Mouse (Mus musculus) brain, embryonic 14.5 days (tissue): ENCODE results near the gene Zc3h13.

Source experiments
- CTCF ChIP-seq: fragments of 200-500 bp; IDR thresholded peaks from 2 replicates; pipeline ENCODE4 v1.5.1; 2012; ENCODE audit warnings: inconsistent platforms, mild to moderate bottlenecking, moderate library complexity, borderline replicate concordance; ENCODE audit not compliant: insufficient read depth, insufficient read length; ENCODE audit errors: extremely low read depth
- POLR2A ChIP-seq: fragments of 200-500 bp; IDR thresholded peaks from 2 replicates; pipeline ENCODE4 v1.6.1; 2012; ENCODE audit warnings: mild to moderate bottlenecking, inconsistent platforms, borderline replicate concordance; ENCODE audit not compliant: poor library complexity, insufficient read depth, insufficient read length, severe bottlenecking; ENCODE audit errors: extremely low read depth

- TF ChIP-seq CTCF (no peak), POLR2A (no peak)
These were observed 33.7 kb upstream of the Zc3h13 start for GRCm38 (mm10) chr14:75250432-75250831.
